Mouse (Mus musculus): ENCODE data around the gene Iffo2. TPM values are rescaled to one million over a fixed set of nuclear protein-coding genes. Genes with fewer than 3 reads are reported as not detected.
A peak's percentile ranks its signal among the peaks of the same experiment; 100 is the strongest.
"Not testable (repeated sequence)": the region's sequence is repeated elsewhere in the genome, so short reads cannot be mapped to it uniquely, and the experiment has no call there.

Iffo2 gene
- 0.92 and 2.4 TPM in 2 replicates for total RNA-seq (2014; fragmentation: Nextera tagmentation)
- total RNA-seq (2017), result 0.26 and 1.2 TPM in 2 replicates

- ATAC-seq (replicated peaks; ENCODE audit: poor library complexity, severe bottlenecking), result not testable (repeated sequence)
Measured at GRCm38 (mm10) chr4:139530248-139530647, at the start of gene Iffo2. Iffo2 (plus strand) TSS chr4:139530548.

GRCm38 (mm10) chr4:139481400-139481799 lies 48.9 kb upstream of the Iffo2 start:
- ATAC-seq (replicated peaks; ENCODE audit: poor library complexity, severe bottlenecking), result no peak

- no peak for ATAC-seq (replicated peaks; ENCODE audit: poor library complexity, severe bottlenecking)
Measured at GRCm38 (mm10) chr4:139483461-139484105, 46.8 kb upstream of the Iffo2 start.

DNA sequence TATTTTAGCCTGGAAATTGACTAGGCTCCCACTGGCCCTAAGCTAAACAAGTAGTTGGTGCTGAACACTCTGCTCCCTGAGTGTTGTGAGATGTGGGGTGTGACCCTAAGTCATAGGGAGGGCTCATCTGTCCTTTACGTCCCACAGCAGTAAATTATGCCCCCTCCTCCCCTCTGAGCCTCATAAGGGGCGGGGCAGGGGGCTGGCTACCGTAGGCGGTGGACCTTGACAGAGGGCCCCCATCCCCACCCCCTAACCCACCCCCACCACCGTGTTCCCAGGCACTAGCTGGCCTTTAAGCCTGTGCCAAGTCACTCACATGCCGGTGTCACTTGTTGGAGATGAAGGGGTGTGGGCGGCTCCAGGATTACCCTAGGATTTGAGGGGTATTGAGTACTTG lies 45.9 kb upstream of the Iffo2 start:
- no peak for ATAC-seq (replicated peaks; ENCODE audit: poor library complexity, severe bottlenecking)

GRCm38 (mm10) chr4:139487085-139487484 lies 43.3 kb upstream of the Iffo2 start:
- ATAC-seq (replicated peaks; ENCODE audit: poor library complexity, severe bottlenecking), result no peak

DNA sequence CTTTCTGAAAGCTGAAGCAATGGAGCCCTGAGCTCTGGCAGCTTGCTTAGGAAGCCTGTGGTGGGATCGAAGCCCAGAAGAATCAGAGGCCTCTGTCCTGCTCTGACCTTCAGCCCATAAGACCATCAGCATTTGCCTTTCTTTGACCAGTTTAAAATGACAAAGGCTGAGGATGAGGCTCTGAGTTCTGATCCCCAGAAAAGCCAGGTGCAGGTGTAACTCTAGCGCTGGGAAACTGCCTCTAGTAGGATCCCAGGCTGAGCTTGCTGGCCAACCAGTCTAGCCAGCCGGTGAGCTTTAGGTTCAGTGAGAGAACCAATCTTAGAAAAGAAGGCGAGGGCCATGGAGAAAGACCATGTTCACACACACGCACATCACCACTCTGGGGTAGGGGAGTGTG lies 42.0 kb upstream of the Iffo2 start:
- no peak for ATAC-seq (replicated peaks; ENCODE audit: poor library complexity, severe bottlenecking)

- no peak for ATAC-seq (replicated peaks; ENCODE audit: poor library complexity, severe bottlenecking)
Measured at GRCm38 (mm10) chr4:139489946-139490345, 40.4 kb upstream of the Iffo2 start.

GRCm38 (mm10) chr4:139490413-139491055 lies 39.8 kb upstream of the Iffo2 start:
- no peak for ATAC-seq (replicated peaks; ENCODE audit: poor library complexity, severe bottlenecking)

- no peak for ATAC-seq (replicated peaks; ENCODE audit: poor library complexity, severe bottlenecking)
Measured at GRCm38 (mm10) chr4:139491541-139492170, 38.7 kb upstream of the Iffo2 start.

- no peak for ATAC-seq (replicated peaks; ENCODE audit: poor library complexity, severe bottlenecking)
Measured at GRCm38 (mm10) chr4:139492258-139492833, 38.0 kb upstream of the Iffo2 start.

DNA sequence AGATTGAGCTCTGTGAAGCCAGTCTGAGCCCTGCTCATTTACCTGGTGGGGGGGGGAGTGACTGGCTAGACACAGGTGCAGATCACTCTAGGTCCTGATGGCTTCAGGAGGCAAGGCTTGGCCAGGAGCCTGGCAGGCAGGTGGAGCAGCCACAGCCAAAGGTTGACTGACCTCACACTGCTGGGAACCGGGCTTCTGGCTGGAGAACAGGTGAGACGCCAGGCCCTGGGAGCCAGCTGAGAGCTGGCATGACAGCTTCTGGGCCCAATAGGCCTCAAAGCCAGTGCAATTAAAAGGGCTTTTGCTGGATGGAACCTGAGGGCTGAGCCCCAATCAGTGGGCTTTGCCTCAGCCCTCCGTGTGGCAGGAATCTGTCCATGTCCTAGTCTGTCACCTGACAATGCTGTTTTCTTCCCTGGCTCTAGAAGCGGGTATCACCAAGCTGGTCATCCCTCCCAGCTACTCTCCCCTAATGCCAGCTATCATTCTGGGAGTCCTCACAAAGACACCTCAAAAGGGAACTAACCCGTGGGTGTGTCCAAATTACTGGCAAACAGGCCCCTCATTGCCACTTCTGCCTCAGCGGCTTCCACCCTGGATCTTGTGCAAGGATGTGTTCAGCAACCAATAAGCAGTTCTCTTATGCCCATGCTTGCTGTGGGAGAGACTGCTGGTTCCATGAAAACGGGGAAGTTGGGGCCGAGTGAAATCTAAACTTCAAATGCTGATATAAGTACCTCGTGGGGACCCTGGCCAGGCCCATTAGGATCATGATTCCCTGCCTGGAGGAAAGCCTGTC lies 36.9 kb upstream of the Iffo2 start:
- ATAC-seq (replicated peaks; ENCODE audit: poor library complexity, severe bottlenecking), result peak; percentile 94

DNA sequence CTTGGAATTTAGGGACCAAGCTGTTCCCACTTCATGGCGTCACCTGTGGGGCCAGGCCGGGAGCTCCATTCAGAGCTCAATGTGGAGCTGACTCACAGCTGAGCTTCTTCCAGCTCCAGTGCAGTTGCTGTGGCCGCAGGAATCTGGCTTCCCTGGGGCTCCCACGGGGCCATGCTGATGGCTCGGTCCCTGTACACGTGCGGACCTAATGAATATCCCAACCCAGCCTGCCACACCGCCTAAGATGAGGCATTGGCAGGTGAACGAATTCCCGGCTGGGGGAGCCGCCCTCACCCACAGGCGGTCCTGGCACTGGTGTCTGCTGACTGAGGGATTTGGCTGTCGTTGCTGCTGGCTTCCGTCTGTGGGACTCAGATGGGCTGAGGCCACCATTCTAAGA lies 29.5 kb upstream of the Iffo2 start:
- no peak for ATAC-seq (replicated peaks; ENCODE audit: poor library complexity, severe bottlenecking)

DNA sequence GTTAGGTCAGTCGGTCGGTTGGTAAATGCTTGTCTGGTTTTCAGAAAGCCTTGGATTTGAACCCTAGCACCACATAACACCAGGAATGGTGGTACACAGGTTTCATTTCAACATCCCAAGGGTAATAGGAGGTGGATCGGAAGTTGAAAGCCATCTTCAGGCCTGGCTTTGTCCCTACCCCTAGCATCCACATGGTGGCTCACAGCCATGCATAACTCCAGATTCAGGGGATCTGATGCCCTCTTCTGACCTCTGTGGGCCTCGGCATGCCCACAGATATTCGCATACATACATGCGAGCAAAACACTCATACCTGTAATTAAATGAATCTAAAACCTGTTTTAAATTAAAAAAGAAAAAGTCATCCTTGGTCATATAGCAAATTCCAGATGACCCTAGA lies 28.6 kb upstream of the Iffo2 start:
- ATAC-seq (replicated peaks; ENCODE audit: poor library complexity, severe bottlenecking), result no peak

DNA sequence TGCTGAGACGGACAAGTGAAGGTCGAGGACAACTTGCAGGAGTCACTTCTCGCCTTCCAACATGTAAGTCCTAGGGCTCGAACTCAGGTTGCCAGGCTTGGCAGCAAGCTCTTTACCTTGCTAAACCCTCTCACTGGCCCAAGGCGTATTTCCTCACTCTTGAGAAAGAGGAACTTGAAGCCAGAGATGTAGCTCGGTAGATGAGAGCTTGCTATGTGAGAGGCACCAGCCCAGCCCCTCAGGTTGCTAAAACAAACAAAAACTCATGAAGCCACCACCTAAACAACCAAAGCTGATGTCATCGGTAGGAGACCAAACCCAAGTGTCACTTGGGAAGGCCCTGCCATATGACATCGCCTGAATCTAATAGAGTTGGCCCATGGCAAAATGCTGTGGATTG lies 26.4 kb upstream of the Iffo2 start:
- peak; percentile 49 for ATAC-seq (replicated peaks; ENCODE audit: poor library complexity, severe bottlenecking)

DNA sequence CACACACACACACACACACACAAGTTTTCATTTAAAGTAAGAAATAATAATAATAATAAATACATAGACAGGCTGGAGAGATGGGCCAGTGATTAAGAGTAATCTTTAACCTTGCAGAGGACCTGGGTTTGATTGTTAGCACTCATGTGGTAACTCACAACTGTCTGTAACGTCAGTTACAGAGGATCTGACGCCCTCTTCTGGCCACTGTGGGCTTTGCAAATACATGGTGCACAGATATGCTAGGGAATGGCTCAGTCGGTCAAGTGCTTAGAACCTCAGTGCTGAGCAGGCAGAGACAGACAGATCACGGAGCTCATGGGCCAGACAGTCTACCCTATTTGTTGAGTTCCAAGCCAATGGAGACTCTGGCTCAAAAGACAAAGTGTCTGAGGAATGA lies 24.6 kb upstream of the Iffo2 start:
- ATAC-seq (replicated peaks; ENCODE audit: poor library complexity, severe bottlenecking), result no peak

GRCm38 (mm10) chr4:139506727-139507126 lies 23.6 kb upstream of the Iffo2 start:
- ATAC-seq (replicated peaks; ENCODE audit: poor library complexity, severe bottlenecking), result no peak

- no peak for ATAC-seq (replicated peaks; ENCODE audit: poor library complexity, severe bottlenecking)
Measured at GRCm38 (mm10) chr4:139509069-139509468, 21.3 kb upstream of the Iffo2 start.

- no peak for ATAC-seq (replicated peaks; ENCODE audit: poor library complexity, severe bottlenecking)
Measured at GRCm38 (mm10) chr4:139511557-139511956, 18.8 kb upstream of the Iffo2 start.

GRCm38 (mm10) chr4:139512985-139513384 lies 17.4 kb upstream of the Iffo2 start:
- ATAC-seq (replicated peaks; ENCODE audit: poor library complexity, severe bottlenecking), result no peak

GRCm38 (mm10) chr4:139519221-139519620 lies 11.1 kb upstream of the Iffo2 start:
- no peak for ATAC-seq (replicated peaks; ENCODE audit: poor library complexity, severe bottlenecking)

DNA sequence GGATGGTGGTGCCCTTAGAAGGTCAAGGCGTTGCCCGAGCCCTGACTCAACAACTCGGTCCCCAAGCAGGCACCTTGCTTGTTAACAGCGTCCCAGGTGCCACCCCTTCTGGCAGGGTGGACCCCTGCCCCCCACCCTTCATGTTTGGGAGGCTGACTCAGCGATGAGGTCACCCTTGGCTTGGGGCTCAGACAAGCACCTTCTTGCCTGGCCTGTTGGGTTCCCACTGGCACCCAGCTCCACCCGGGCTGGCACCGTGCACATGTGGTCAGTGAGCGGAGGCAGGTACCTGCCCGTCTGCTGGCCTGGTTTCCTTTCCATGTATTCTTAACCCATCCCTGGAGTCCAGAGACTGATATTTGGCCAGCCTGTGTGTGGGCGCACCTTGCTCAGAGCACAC lies 8.4 kb upstream of the Iffo2 start:
- no peak for ATAC-seq (replicated peaks; ENCODE audit: poor library complexity, severe bottlenecking)

Data from granulocyte monocyte progenitor cell, adult 5-6 weeks (primary cell).